Mouse (Mus musculus) left cerebral cortex, adult 2 months (tissue): Measurements from ENCODE around the gene Nt5c1a. TPM values are rescaled to one million over a fixed set of nuclear protein-coding genes. Genes with fewer than 3 reads are reported as not detected.
A peak's percentile ranks its signal among the peaks of the same experiment; 100 is the strongest.

ENCODE experiments used
- DNase-seq, 2 experiments: peaks; one replicate each; pipeline ENCODE4 v3.0.0; 2021 to 2022; ENCODE audit warnings: low spot score in 2 of 2, mixed read lengths in 1 of 2; ENCODE audit errors: extremely low spot score in 1 of 2
- H3K27ac ChIP-seq: fragments of 200-600 bp; 2 replicates; pipeline ENCODE4 v1.8.1; 2022
- H3K4me3 ChIP-seq: fragments of 200-600 bp; 2 replicates; pipeline ENCODE4 v1.8.1; 2022
- CTCF ChIP-seq: fragments of 200-600 bp; IDR thresholded peaks from 2 replicates; pipeline ENCODE4 v1.8.1; 2022; ENCODE audit warnings: antibody characterized with exemption, mild to moderate bottlenecking, moderate library complexity
- intact Hi-C: fragments of 180-260 bp; cut with DNase I; formaldehyde crosslinking; loops from one replicate; pipeline ENCODE4 v1.15.1; 2025
- total RNA-seq, 2 experiments: library from RNA; stranded (reverse); gene quantifications; 2 replicates each; pipeline ENCODE4 v1.2.3; 2021

Nt5c1a gene
- total RNA-seq, 2 experiments from 2014 or later = 9.3 to 11.4 TPM

DNA sequence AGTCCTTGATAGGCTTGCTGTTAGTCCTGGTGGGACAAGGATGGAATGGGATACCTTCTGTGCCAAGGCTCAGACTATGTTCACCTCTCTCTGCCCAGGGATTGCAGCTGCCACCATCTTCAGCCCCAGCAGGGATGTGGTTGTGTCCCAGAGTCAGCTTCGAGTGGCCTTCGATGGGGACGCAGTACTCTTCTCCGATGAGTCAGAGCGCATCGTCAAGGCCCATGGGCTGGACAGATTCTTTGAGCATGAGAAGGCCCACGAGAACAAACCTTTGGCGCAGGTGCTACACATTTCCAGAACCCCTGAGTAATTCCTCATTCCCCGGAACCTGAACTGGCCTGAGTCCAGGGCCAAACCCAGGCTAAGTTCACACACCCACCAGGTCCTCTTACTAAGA is 12.7 kb downstream of the Nt5c1a start:
- intact Hi-C loops = no loop called here
- H3K4me3 ChIP-seq = no peak overlapping the region
- no peak for DNase-seq
- H3K27ac ChIP-seq = no peak overlapping the region
- TF ChIP-seq CTCF = no peak

DNA sequence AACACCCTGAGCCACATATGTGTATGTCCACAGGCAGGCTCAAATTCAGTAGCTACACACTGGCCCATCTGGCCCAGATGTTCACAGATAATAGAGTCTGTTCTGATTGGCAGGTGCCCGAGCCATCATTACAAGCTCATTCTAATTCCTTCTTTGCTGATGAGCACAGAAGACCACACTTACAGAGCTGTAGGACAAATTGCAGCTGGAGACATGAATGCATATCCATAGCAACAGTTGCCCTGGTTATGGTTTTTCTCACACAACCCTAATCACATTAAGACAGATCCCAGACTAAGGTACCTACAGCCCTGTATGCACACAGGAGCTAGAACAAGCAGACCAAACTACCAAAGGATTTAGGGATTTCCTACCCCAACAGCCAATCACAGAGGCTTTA is 14.1 kb downstream of the Nt5c1a start:
- Histone ChIP-seq H3K4me3 (no peak overlapping the region), H3K27ac (no peak overlapping the region)
- no peak for TF ChIP-seq CTCF
- no peak for DNase-seq
- intact Hi-C loops = no loop called here

DNA sequence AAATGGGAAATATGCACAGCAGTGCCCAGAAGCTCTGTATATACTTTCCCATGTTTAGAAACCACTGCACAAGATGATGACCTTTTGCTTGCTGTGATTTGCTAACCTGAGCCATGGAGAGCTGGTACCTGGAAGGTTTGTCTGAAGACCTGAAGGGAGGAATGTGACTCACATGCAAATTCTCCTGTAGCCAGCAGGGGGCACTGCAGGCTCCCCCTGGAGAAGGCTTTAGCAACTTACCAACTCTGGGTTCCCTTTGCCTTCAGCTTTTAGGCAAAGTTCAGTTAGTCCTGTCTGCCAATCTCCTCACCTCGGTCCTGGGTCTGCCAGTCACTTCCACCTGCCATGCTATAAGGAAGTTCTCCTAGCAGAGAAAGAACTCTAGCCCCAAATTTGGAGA is 15.5 kb downstream of the Nt5c1a start:
- peak; percentile 50 to 53 for DNase-seq
- intact Hi-C loops = no loop called here

DNA sequence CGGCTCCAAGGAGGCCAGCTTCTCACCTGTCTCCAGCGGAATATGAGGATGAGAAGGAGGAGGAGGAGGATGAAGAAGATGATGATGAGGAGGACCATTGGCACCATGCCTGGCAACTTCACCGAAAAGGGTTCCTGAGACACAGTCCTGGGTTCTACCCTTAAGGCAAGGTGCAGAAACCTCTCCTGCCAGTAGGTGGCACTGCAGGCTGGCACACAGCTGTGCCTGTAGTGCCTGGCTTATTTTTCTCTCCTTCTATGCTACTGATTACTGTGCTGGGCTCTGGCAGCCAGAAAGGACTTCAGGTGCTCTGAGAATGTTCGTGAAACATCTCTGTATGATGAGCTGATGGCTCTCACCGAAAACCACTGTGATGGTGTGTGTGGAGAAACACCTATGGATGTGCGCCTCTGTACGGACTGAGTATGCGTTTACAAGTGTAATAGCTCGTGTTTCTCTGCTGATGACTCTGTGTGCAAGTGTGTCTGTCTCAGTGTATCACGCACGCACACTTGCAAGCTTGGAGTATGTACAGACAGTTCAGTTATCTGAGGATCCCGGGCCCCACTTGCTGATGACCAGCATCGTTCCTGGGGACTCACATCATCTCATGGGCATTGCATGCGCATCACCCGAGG is 18.5 kb downstream of the Nt5c1a start:
- peak; percentile 76 to 81 for DNase-seq
- intact Hi-C loops = loop anchor here (1.0 kb wide), 1 partner anchor 34 kb away; no protein-coding TSS in a partner anchor
- peak; percentile 98 for TF ChIP-seq CTCF
- H3K4me3 ChIP-seq = no peak overlapping the region
- no peak overlapping the region for H3K27ac ChIP-seq

More for the DNA sequence above, 15.5 kb downstream of the Nt5c1a start:
- TF ChIP-seq CTCF = peak; percentile 98
- no peak overlapping the region for H3K27ac ChIP-seq
- no peak overlapping the region for H3K4me3 ChIP-seq

DNA sequence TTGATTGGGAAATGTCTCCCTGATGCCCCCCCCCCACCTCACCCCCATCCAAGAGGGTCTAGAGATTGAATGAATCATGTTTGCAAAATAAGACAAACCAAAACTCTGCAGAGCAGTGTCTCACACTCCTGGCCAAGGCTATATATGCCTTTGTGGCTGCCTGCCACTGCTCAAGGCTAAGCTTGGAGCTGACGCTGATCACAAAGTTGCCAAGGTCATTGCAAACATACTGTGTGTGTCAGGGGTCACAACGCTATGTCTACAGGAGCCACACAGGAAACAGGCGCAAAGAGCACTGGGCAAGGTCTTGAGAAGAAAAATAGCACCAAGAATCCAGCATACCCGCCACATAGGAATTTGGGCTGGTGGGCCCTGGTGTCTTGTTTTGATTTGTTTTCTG is 19.3 kb downstream of the Nt5c1a start:
- TF ChIP-seq CTCF = no peak
- intact Hi-C loops = no loop called here
- no peak overlapping the region for H3K4me3 ChIP-seq
- no peak overlapping the region for H3K27ac ChIP-seq
- no peak for DNase-seq

DNA sequence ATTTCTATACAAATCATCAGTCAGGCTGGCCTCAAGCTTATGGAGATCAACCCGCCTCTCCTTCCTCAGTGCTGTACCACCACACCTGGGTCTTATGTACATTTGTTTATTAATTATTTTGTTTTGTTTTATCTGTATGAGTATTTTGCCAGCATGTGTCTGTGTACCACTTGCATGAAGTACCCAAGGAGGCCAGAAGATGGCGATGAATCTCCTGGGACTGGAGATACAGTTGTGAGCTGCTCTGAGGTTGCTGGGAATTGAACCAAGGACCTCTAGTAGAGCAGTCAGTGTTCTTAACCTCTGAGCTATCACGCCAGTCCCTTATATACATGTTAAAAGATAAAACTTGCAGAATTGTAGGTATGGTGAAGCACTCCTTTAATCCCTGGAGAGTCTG is 22.0 kb downstream of the Nt5c1a start:
- Histone ChIP-seq H3K4me3 (no peak overlapping the region), H3K27ac (no peak overlapping the region)
- DNase-seq = no peak
- TF ChIP-seq CTCF = peak; percentile 47
- intact Hi-C loops = no loop called here

DNA sequence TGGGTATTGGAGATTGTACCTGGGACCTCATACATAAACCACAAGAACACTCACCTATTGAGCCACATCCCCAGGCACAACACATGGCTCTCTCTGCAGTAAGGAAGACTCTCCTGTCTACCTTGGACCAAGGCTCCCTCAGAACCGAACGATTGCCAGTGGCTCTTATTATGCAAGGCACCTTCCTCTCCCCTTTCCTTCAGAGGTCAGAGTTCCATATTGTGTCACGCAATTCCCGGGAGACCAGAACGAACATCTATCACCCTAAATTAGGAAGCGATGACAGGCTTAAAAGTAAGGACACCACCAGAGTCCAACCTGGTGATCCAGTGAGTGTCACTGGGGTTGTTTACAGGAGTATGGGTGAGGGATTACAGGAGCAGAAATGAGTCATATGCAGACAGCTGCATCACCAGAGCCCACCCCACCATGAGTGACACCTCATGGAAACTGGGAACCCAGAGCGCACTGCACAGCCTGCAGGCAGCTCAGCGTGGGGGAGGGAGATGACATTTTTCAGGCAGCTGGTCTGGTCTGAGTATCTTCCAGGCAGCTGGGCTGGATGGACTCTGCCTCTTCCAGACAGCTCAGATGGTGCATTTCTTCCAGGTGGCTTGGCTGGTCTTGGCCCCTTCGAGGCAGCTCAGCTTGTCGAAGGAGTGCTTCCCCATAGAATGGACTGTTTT is 24.6 kb downstream of the Nt5c1a start:
- no peak overlapping the region for H3K27ac ChIP-seq
- DNase-seq = no peak
- H3K4me3 ChIP-seq = no peak overlapping the region
- TF ChIP-seq CTCF = no peak
- intact Hi-C loops = no loop called here

DNA sequence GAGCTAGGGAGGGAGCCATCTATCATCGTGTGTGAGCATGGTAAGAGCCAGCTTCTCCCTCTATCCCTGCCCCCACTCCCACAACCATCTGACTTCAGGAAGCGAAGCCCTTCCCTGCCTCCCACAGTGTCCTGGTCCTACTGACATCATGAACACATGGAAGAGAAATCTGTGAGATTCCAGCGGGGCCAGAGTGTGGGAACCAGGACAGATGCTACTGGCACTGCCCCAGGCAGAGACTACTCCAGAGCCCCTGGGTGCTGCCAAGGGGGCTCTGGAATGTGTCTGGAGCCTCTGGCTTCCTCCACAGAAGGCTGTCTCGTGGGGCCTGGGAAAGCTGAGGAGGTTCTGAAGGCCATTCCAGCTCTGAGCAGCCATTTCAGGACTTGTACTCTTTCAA is 26.4 kb downstream of the Nt5c1a start:
- no peak for TF ChIP-seq CTCF
- no peak overlapping the region for H3K4me3 ChIP-seq
- intact Hi-C loops = no loop called here
- H3K27ac ChIP-seq = no peak overlapping the region
- no peak for DNase-seq

DNA sequence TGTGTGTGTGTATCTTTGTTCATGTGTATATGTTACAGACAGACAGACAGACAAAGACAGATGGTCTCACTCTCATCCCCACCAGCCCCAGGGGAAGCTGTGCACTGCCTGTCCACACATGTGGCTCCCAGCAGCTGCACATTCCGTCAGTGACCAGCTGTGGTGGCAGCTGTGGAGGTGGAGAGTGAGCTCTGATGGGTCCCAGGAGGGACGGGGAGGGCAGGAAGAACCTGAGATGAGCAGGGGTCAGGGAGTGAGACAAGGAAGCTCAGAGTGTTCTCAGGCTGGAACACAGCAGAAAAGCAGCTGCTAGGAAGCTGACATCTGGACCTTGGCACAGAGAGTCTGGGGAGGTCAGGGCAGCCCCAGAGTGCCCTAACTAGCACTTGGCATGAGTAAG is 27.0 kb downstream of the Nt5c1a start:
- TF ChIP-seq CTCF = no peak

DNA sequence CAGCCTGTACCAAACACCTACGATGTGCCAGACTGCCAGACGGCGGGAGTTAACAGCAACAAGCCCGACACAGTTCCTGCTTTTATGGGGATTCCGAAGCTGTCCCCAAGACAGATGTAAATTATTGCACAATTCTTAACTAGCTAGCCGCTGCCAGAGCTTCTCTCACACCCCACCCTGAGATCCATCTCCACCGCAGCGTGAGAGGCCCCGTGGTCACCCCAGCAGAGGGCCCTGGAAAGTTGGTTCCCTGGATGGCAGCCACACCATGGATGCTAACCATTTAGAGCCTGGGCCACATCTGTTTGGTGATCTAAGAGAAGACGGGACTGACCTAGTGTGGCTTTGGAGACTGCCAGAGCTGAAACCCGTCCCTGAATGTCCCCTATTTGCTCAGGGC is 27.9 kb downstream of the Nt5c1a start:
- Histone ChIP-seq H3K27ac (no peak overlapping the region), H3K4me3 (no peak overlapping the region)
- no peak for DNase-seq
- intact Hi-C loops = no loop called here
- no peak for TF ChIP-seq CTCF

More for the DNA sequence above, 27.0 kb downstream of the Nt5c1a start:
- intact Hi-C loops = no loop called here
- DNase-seq = no peak
- Histone ChIP-seq H3K27ac (no peak overlapping the region), H3K4me3 (no peak overlapping the region)

DNA sequence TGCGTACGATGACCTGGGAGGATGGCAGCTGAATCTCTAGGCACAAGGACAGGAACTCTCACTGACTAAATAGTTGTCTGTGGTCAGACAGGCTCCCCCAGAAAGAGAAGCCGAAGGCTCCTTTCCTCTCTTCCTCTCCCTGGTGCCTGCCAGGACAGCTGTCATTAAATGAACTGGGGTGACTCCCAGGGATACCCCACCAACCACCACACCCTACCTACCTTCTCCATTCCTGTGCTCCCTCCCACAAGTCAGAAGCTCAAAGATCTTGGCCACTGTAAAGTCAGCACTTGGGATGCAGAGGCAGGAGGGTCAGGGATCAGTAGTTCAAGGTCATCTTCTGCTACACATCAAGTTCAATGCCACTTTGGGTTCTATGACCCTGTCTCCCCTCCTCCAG is 31.5 kb downstream of the Nt5c1a start:
- TF ChIP-seq CTCF = no peak
- intact Hi-C loops = no loop called here
- H3K27ac ChIP-seq = no peak overlapping the region
- no peak for DNase-seq
- H3K4me3 ChIP-seq = no peak overlapping the region

DNA sequence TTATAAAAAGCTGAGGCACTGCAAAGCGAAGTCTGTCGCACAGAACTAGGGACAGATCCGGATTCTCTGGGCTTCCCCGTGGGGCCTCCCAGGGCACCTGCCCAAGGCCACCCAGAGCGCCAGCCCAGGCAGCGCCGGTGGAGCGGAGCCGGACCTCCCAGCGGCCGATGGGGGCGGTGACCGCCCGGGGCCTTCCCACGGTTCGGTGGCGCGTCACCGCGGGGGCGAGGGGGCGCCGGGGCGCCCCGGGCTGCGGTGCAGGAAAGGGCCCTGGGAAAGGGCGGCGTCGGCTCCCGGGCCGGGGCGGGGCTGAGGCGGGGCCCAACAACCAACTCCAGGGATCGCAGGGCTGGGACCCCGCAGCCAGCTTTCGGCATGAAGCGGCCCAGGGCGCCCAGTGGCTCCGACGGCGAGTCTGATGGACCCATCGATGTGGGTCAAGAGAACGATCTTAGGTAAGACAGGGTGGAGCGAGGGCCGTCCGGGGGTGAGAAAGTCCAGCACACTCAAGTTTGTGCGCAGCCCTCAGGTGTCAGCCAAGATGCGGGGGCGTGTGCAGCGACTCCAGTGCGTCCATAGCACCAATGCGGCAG is 32.3 kb downstream of the Nt5c1a start, which contains the start of gene Heyl:
Gene Heyl (plus strand): TSS at position 65 of the 593 bp plus-strand sequence.
- Histone ChIP-seq H3K27ac (no peak within 1 kb of the TSS), H3K4me3 (peak within 1 kb of the TSS; percentile 34)
- TF ChIP-seq CTCF = no peak
- no peak for DNase-seq
- intact Hi-C loops = no loop called here
